Mouse (Mus musculus) liver, embryonic 16.5 days (tissue): ENCODE data around the gene Acpp. TPM values are rescaled to one million over a fixed set of nuclear protein-coding genes. Genes with fewer than 3 reads are reported as not detected.

Experiments
- ATAC-seq: fragments of 200-750 bp; cut with Nextera tagmentation; 2 replicates; pipeline ENCODE4 v1.8.0; 2017; ENCODE audit warnings: low read depth, mild to moderate bottlenecking, moderate number of reproducible peaks, moderate library complexity
- H3K27ac ChIP-seq: fragments of 300-500 bp; sonication (generic); 2 replicates; pipeline ENCODE4 v1.5.1; 2014; ENCODE audit warnings: mild to moderate bottlenecking, low read length
- H3K27me3 ChIP-seq: fragments of 300-500 bp; sonication (generic); 2 replicates; pipeline ENCODE4 v1.6.1; 2014; ENCODE audit warnings: low read depth, low read length, mixed read lengths; ENCODE audit not compliant: control insufficient read depth, insufficient read depth
- H3K36me3 ChIP-seq: fragments of 300-500 bp; sonication (generic); 2 replicates; pipeline ENCODE4 v1.6.1; 2014; ENCODE audit warnings: mild to moderate bottlenecking; ENCODE audit not compliant: control insufficient read depth, insufficient read depth
- H3K4me1 ChIP-seq: fragments of 300-500 bp; sonication (generic); 2 replicates; pipeline ENCODE4 v1.6.1; 2014; ENCODE audit warnings: low read depth, low read length, mixed read lengths; ENCODE audit not compliant: control insufficient read depth
- H3K4me2 ChIP-seq: fragments of 300-500 bp; sonication (generic); 2 replicates; pipeline ENCODE4 v1.6.1; 2014; ENCODE audit warnings: low read depth, low read length, mixed read lengths
- H3K4me3 ChIP-seq: fragments of 300-500 bp; sonication (generic); 2 replicates; pipeline ENCODE4 v1.5.1; 2014; ENCODE audit warnings: low read depth, mild to moderate bottlenecking, low read length
- H3K9ac ChIP-seq: fragments of 300-500 bp; sonication (generic); 2 replicates; pipeline ENCODE4 v1.6.1; 2014; ENCODE audit warnings: low read depth, low read length
- H3K9me3 ChIP-seq: fragments of 300-500 bp; sonication (generic); replicated peaks from 2 replicates; pipeline ENCODE4 v1.6.1; 2016; ENCODE audit warnings: low read length; ENCODE audit not compliant: control insufficient read depth
- WGBS: fragments of 180-500 bp; shearing (Covaris S2); extraction: QIAGEN DNeasy Blood & Tissue Kit; methylation state at CpG from one replicate; pipeline ENCODE4 v1.1.7; 2014; ENCODE audit not compliant: insufficient replicate concordance; 5-methylcytosine and 5-hydroxymethylcytosine counted together
- polyA plus RNA-seq: library from polyadenylated mRNA; unstranded; fragments of >200 nt; fragmentation: Nextera tagmentation; extraction: Ambion mirVana; gene quantifications from 2 replicates; pipeline ENCODE4 v1.2.1, GENCODE M21; 2015

Acpp gene
- polyA plus RNA-seq, 1 experiment from 2014 or later, result 0.79 TPM

DNA sequence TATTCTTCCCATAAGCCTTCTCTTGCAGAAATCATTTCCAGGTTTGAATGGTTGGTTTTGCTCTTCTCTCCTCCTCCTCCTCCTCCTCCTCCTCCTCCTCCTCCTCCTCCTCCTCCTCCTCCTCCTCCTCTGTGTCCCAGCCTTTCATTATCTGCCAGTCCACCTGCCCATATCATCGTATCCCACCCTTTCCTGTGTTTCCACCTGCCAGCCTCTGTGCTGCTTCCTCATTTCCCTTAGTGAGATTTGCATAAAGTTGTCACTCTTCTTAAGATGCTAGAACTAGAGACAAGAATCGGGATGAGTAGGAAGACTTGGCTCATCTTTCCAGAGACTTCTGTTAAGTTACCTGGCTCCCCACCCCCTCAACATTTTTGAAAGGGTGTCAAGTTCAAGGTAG lies 73.0 kb downstream of the Acpp start:
- Histone ChIP-seq H3K36me3 (no peaks in the 10 kb centered on the region), H3K4me1 (peaks cover 16% of the 10 kb centered on the region), H3K9me3 (no peaks in the 10 kb centered on the region), H3K9ac (no peak overlapping the region), H3K27ac (no peak overlapping the region), H3K27me3 (no peaks in the 10 kb centered on the region), H3K4me2 (no peak overlapping the region), H3K4me3 (no peak overlapping the region)
- WGBS, result 16% methylated on average over 2 of the region's 2 CpGs
- ATAC-seq, result no peak

DNA sequence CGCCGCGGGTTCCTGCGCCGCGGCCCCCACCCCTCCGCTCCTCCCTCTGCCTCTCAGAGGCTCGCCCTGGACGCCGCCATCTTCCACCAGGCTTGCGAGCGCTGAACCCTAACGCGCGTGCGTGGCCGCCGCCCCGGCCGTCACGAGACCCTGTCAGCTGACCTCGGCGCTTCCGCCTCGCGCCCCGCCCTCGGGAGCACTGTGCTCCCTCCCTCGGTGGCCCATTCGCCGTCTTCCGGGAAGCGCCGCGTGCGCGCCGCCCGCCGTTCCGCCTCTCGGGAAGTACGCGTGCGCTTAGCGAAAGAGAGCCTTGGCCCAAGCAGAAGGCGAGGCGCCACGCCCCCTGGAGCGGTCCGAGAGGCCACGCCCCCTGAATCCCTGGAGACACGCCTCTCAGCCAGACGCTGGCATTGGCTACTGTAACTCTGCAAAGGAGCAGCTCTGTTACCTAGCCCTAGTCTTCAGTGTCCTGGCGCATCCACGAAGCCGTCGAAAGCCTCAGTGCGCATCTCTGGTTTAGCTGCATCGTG lies 74.7 kb downstream of the Acpp start, which contains the start of gene Dnajc13:
Gene Dnajc13 (minus strand): TSS at position 108 of the 530 bp plus-strand sequence.
- Histone ChIP-seq H3K4me2 (peak within 1 kb of the TSS; percentile 69), H3K9me3 (no peaks in the 10 kb centered on the region), H3K36me3 (no peaks in the 10 kb centered on the region), H3K9ac (peak within 1 kb of the TSS; percentile 83), H3K4me3 (peak within 1 kb of the TSS; percentile 89), H3K27ac (peak within 1 kb of the TSS; percentile 79), H3K27me3 (no peaks in the 10 kb centered on the region), H3K4me1 (peaks cover 16% of the 10 kb centered on the region)
- WGBS, result under 1% methylated on average over 59 of the region's 60 CpGs
- ATAC-seq, result peak; percentile 96

DNA sequence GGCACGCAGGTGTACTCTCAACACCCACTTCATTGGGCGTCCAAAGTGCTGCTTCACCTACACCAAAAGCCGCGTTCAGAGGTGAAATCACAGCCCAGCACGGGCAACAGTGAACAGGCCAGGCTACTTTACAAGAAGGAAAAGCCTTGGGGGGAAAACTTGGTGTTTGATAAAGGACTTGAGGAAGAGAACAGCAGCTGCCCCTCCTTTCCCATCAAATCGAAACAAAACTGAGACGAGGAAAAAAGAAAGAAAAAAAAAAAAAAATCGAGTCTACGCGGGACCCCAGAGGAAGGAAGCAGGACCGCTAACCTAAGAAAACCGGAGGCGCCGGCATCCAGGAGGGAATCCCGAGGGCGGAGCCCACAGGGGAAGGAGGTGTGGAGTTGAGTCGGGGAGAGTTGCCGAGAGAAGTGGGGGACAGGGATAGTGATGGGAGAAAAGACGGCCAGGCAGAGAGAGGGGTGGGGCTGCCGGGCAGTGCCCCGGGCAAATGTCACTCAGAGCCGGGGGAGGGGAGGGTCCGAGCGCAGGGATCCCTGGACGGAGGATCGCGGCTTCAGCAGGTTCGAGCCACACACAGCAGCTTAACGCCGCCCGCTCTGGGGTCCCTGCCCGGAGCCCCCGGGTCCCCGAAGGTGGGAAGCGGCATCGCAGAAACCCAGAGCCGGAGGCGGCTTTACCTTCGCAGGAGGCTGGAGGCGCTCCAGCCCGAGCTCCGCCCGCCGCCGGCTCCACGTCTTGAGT lies 75.4 kb downstream of the Acpp start:
- H3K27ac ChIP-seq, result peak overlapping the region; percentile 79
- peaks cover 16% of the 10 kb centered on the region for H3K4me1 ChIP-seq
- peak overlapping the region; percentile 69 for H3K4me2 ChIP-seq
- H3K9me3 ChIP-seq, result no peaks in the 10 kb centered on the region
- WGBS, result under 1% methylated on average over 42 of the region's 46 CpGs
- peak; percentile 40 for ATAC-seq
- peak overlapping the region; percentile 89 for H3K4me3 ChIP-seq
- no peaks in the 10 kb centered on the region for H3K27me3 ChIP-seq
- H3K36me3 ChIP-seq, result no peaks in the 10 kb centered on the region
- H3K9ac ChIP-seq, result peak overlapping the region; percentile 83

DNA sequence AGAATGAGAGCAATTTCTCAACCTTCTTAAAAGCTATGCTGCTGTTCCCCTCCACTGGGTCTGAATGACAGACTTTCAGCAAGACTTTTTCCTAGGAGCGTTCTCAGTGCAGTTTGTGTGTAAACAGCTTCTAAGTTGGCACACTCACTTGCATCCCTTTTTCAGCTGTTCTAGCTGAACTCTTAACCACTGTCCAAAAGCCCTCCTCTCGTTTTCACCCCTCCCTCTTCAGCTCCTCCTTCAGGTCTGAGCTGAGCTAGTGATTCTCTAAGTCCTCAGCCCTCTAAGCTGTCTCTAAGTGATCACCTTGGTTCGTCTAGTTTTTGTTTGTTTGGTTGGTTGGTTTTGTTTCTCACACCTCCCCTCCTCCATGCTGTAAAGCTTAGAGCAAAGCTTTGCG lies 77.2 kb downstream of the Acpp start:
- no peak overlapping the region for H3K27ac ChIP-seq
- H3K36me3 ChIP-seq, result no peaks in the 10 kb centered on the region
- WGBS, result 49% methylated on average over 4 of the region's 4 CpGs
- ATAC-seq, result no peak
- no peak overlapping the region for H3K4me2 ChIP-seq
- no peaks in the 10 kb centered on the region for H3K9me3 ChIP-seq
- no peak overlapping the region for H3K9ac ChIP-seq
- H3K27me3 ChIP-seq, result no peaks in the 10 kb centered on the region
- H3K4me1 ChIP-seq, result peaks cover 16% of the 10 kb centered on the region
- no peak overlapping the region for H3K4me3 ChIP-seq

DNA sequence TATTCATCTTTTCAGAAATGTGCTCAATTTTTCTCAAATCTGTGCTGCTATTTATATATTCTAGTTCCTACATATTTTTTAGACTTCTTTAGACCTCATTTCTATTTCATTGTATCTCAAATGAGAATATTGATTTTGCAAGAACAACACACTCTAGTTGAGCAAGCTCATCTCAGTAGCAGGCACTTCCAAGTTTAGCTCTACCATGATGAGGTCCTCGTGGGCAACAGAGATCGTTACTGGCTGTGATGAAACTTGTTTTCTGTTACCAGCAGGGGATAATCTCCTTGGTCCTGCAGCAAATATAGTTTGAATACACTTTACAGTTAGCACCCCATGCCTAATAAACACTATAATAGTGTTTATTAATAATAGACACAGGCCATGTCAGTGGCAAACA lies 81.5 kb downstream of the Acpp start:
- no peaks in the 10 kb centered on the region for H3K36me3 ChIP-seq
- H3K9me3 ChIP-seq, result no peaks in the 10 kb centered on the region
- H3K4me3 ChIP-seq, result no peak overlapping the region
- H3K27ac ChIP-seq, result no peak overlapping the region
- no peak overlapping the region for H3K9ac ChIP-seq
- no peaks in the 10 kb centered on the region for H3K27me3 ChIP-seq
- H3K4me2 ChIP-seq, result no peak overlapping the region
- peaks cover 9% of the 10 kb centered on the region for H3K4me1 ChIP-seq
- no peak for ATAC-seq
- WGBS, result 60% methylated on average over 2 of the region's 2 CpGs

DNA sequence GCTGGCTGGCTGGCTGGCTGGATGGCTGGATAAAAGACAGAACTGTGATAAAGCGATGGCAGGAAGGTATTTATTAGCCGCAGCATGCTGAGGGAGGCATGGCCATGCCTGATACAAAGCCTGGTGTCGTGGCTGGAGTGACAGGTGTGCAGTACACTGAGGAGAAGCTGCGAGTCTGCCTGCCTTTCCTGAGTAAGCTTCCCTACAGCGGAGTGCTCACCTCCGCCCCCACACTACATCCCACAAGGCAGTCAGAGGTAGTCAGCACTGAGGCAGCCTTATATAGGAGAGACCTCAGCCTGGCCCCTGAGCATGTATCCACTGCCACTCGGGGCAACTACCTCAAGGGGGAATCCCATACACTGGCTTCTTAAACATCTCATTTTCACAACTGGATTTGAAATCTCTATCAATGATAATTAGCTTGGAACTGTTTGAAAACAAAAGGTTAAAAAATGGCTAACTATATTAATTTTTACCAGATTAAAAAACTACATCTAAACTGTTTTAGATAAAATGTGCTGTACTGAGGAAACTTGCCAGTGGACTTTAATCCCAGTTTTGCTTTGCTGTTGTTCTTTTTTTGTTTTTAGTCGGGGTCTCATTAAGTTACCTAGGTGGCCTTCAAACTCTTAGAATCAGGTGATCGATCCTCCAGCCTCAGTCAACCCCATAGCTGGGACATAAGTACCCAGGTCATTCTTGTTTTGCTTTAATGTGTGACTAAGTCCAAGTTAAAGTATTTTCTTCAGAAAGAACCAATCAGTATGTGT lies 83.0 kb downstream of the Acpp start:
- no peaks in the 10 kb centered on the region for H3K27me3 ChIP-seq
- ATAC-seq, result 0 out of 2 replicates have a peak, but pooled peaks have one; percentile 30
- no peaks in the 10 kb centered on the region for H3K9me3 ChIP-seq
- no peak overlapping the region for H3K4me3 ChIP-seq
- no peaks in the 10 kb centered on the region; the same call in 1 of the 2 replicates for H3K4me1 ChIP-seq
- 48% methylated on average over 9 of the region's 9 CpGs for WGBS
- no peaks in the 10 kb centered on the region for H3K36me3 ChIP-seq
- H3K9ac ChIP-seq, result no peak overlapping the region
- no peak overlapping the region for H3K4me2 ChIP-seq
- H3K27ac ChIP-seq, result no peak overlapping the region

DNA sequence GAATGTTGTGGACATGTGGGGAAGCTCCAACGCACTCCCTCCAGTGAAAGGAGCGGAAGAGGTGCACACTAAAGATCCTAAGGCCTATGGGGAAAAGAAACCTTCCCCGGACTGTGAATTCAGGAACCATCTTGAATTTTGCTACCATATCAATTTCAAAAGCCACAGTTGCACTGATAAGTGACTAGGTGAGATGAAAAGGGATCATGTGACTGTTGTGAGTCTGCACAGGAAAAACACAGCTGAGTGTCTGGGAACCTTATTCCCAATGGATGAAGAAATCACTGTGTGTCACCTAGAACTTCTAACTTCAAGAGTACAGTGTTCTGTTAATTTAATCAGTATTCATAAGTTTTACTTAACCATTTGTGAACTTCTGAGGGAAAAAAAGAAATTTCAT lies 84.9 kb downstream of the Acpp start:
- no peaks in the 10 kb centered on the region for H3K36me3 ChIP-seq
- no peaks in the 10 kb centered on the region for H3K9me3 ChIP-seq
- 79% methylated on average over 3 of the region's 3 CpGs for WGBS
- no peak for ATAC-seq
- no peak overlapping the region for H3K4me3 ChIP-seq
- no peak overlapping the region for H3K27ac ChIP-seq
- no peak overlapping the region for H3K9ac ChIP-seq
- no peaks in the 10 kb centered on the region for H3K27me3 ChIP-seq
- H3K4me1 ChIP-seq, result no peaks in the 10 kb centered on the region; the same call in 1 of the 2 replicates
- H3K4me2 ChIP-seq, result no peak overlapping the region

DNA sequence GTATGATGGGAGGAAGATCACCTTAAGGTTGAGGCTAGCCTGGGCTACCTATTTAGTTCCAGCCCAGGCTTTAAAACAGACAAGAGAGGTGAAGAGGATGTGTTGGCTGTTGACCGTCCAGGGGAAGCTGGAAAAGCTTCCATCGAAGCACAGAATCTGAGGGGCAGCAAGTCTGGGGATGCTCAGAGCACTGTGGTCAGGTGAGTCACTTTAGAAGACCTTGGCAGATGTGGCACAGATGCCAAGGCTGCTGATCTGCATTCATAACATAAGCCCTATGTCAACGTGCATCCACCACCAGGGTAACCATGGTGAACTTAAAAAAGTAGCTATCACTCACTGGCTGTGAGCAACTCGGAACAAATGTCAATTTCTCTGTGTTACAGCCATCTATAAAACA lies 85.9 kb downstream of the Acpp start:
- ATAC-seq, result no peak
- WGBS, result 69% methylated on average over 4 of the region's 4 CpGs
- no peaks in the 10 kb centered on the region for H3K9me3 ChIP-seq
- H3K4me3 ChIP-seq, result no peak overlapping the region
- H3K27ac ChIP-seq, result no peak overlapping the region
- H3K9ac ChIP-seq, result no peak overlapping the region
- no peak overlapping the region for H3K4me2 ChIP-seq
- H3K4me1 ChIP-seq, result no peaks in the 10 kb centered on the region; the same call in 1 of the 2 replicates
- no peaks in the 10 kb centered on the region for H3K27me3 ChIP-seq
- no peaks in the 10 kb centered on the region for H3K36me3 ChIP-seq

DNA sequence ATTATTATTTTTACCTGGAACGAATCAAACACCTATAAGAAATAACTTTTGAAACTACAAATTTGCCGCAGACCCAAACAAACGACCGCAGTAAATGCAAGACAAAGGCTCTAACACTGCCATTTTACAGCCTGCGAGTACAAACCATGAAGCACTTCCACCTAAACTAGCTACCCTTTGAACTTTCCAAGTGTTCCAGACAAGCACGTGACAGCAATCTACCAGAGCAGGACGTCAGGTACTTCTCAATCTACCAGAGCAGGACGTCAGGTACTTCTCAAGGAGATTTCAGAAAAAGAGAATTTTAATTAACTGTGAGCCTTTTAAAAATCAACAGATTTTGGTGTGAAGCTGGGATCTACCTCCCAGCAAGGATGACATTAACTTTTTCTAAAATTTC lies 86.4 kb downstream of the Acpp start:
- Histone ChIP-seq H3K4me1 (no peaks in the 10 kb centered on the region; the same call in 1 of the 2 replicates), H3K9ac (no peak overlapping the region), H3K27ac (no peak overlapping the region), H3K9me3 (no peaks in the 10 kb centered on the region), H3K4me2 (no peak overlapping the region), H3K4me3 (no peak overlapping the region), H3K36me3 (no peaks in the 10 kb centered on the region), H3K27me3 (no peaks in the 10 kb centered on the region)
- ATAC-seq, result no peak
- WGBS, result 69% methylated on average over 8 of the region's 8 CpGs
